Mouse (Mus musculus): Measurements from ENCODE around the gene Gja1.
"Not testable (repeated sequence)": the region's sequence is repeated elsewhere in the genome, so short reads cannot be mapped to it uniquely, and the experiment has no call there.

The Gja1 gene

DNA sequence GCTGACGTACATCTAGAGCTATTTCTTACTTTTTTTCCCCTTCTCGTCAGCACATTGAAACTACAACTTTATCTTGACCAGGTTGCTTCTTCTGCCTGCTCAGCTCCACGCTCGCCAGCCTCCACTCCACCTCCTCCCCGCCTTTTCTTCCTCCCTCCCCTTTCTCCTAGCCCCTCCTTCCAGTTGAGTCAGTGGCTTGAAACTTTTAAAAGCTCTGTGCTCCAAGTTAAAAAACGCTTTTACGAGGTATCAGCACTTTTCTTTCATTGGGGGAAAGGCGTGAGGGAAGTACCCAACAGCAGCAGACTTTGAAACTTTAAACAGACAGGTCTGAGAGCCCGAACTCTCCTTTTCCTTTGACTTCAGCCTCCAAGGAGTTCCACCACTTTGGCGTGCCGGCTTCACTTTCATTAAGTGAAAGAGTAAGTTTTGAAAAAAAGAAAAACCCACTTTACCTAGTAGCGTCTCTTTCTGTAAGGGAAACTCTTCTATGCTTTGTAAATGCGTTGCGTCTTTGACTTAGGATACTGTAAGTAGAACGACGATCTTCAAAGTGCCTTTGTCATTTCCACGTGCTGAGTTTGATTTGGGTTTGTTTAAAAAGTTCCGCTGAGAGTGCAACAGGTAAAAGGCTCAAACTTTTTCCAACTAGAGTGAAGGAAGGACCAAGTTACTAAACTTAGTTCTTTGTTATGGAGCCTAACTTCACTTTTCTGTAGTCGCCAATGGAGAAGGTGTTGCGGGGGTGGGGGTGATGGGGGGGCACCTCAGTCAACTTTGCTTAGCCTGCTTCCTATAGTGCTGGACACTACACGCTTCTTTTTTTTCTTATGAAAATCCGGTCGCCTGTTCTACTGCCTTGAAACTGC, at the start of gene Gja1:
Gene Gja1, plus strand, starts transcription at position 234 of the 869 bp plus-strand sequence.
- peak in 1 of 2 experiments; percentile 11 for DNase-seq (ENCODE audit: low spot score in 2 of 2)

DNA sequence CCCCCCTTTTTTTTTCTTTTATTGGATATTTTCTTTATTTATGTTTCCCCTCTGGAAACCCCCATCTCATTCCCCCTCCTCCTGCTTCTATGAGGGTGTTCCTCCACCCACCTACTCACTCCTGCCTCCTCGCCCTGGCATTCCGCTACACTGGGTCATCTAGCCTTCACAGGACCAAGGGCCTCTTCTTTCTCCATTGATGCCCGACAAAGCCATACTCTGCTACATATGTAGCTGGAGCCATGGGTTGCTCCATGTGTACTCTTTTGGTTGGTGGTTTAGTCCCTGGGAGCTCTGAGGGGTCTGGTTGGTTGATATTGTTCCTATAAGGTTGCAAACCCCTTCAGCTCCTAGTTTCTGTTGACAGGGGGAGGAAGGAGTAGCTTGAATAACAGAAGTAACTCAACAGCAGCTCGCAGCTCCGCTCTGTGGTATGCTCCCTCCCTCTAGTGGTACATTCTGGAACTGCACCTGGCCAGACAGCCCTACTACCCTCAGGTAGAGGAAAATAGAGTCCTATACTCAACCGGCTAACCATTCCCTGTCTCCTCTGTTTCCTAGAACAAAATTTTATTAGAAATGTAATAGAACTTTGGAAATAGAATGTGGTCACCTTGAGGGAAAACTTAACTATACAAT, 38.2 kb upstream of the Gja1 start:
- DNase-seq (ENCODE audit: low spot score in 2 of 2) = peak; percentile 8 to 83

DNA sequence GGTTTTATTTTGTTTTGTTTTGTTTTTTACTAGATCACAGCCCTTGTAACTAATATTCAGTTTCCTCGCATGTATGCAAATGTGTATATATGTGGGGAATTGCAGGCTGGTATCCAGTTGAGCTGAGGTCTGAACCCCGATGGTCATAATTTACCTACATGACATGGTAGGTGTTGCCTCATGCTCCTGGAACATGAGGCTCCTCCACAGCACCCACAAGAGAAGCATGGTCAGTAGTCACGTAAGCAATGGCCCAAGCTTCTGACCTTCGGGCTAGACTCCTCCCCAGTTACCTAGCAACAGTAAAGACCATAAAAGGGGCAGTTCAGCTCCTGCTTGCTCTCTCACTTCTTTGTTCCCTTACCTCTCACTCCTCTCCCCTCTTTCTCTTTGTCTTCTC, 16.7 kb upstream of the Gja1 start:
- DNase-seq (ENCODE audit: low spot score in 2 of 2) = no peak

DNA sequence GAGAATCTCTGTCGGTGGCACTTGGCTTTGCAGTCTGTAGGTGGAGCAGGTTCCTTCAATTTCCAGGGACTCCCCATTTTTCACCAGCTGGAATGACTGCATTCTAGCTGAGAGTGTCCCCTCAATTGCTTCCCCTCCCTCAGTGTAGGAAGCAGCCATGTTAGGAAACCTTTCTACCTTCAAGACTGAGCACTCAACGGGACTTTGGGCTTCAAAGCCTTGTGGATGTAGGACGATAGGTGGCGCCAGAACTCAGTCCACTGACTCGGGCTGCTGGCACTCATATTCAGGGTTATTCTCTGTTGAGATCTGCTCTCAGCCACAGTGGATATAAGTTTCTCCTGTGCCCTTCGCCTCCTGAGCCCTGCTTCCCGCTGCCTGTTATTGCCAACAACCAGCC, 8.1 kb upstream of the Gja1 start:
- peak in 1 of 2 experiments; percentile 78 for DNase-seq (ENCODE audit: low spot score in 2 of 2)

DNA sequence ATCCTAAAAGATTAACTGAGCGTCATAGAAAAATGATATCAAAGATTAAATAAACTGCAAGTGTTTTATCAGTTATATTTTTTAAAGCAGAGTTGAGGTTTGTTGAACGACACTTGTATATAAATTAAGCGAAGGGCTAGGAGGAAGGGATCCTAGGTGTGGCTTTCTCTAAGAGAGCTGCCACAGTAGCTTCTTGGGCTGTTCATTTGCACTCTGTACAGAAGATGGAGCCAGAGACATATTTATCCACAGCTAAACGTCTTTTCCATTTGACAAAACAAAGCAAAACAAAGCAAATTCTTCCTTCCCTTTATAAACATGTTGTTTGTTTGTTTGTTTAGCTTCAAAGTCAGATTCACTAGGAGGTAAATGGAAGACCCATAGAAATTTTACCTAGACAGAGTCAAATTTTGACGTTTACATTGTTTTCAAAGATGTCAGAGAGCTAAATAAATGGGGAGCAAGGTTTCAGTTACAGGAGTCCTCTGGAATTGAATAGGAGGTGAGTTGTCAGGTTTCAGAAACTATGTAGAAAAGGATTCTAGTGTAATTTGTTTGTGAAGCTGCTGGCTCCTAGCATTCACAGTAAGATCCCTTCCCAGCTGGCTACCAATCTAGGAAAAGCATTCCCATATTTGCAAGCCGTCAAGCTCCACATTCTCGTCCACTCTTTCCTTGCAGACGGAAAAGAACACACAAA, 4.0 kb upstream of the Gja1 start:
- peak in 1 of 2 experiments; percentile 15 for DNase-seq (ENCODE audit: low spot score in 2 of 2)

DNA sequence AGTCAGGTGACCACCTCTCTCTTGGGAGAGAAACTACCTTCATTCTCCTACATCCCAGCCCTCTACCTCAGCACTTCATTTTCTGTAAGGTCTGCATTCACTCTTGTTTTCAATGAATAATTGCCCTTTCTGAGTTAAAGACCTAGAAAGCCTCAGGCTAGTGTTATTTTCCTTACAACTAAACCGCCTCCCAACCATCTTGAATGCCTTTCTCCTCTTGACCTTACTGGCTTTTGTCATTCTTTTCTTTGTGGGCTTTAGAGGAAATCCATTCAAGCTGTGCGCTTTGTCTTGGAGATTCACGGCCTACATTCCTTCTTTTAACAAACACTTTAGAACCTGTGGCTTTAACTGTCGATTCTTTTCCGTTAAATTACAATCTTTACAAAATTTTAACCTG, 3.0 kb upstream of the Gja1 start:
- no peak for DNase-seq (ENCODE audit: low spot score in 2 of 2)

DNA sequence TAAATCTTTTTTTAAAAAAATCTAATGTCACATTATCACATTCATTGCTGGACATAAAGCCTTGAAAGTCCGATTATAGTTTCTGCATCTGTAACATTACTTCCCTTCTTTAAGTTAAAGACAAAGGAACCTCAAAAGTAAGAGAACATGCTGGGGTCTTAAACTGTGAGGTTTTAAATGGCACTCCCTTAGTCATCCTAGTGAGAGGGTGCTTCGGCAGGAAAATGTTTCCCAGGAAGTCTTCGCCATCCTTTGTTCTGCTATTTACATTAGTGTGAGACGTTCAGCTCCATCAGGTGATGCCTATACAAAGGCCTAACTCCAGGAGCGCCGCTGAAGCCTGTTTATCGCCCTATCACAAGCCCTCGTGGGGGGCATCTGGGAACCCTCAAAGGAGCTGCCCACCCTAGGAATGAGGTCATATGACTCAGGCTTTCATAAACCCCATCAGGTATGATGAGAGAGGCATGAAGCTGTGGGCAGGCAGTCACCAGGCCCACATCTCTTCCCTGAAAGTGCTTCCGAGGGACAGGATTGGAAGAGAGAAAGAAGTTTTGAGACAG, 1.1 kb upstream of the Gja1 start:
- DNase-seq (ENCODE audit: low spot score in 2 of 2) = no peak

DNA sequence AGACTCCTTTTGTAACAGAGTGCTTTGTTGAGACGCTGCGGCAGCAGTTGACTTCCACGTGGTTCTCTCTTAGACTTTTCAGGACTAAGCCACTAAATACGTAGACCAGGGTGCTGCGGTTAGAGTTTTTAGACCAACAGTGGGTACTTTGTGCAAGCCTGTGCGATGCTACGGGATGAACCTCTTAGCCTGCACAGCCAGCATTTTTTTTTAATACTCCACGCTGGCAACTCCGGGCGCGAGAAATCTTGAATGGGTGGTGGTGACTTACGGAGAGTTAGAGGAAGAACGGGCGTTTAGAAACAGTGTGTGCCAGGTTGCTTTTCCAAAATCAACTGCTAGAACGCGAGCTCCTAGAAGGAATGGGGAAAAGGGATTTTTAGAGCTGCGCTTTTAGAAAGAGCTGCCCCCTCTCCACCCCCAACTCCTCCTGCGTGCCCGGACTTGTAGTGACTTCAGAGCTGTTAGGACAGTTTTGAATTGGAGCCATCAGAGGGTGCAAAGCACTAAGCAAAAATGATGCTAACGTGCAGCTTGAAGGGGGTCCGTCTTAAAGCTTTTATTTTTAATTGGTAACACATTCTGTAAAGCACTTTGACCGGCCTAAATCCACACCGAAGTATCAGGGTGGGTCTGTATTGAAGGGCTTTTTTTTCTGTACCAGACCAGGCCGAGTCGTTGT, 977 bp downstream of the Gja1 start:
- DNase-seq (ENCODE audit: low spot score in 2 of 2) = no peak

DNA sequence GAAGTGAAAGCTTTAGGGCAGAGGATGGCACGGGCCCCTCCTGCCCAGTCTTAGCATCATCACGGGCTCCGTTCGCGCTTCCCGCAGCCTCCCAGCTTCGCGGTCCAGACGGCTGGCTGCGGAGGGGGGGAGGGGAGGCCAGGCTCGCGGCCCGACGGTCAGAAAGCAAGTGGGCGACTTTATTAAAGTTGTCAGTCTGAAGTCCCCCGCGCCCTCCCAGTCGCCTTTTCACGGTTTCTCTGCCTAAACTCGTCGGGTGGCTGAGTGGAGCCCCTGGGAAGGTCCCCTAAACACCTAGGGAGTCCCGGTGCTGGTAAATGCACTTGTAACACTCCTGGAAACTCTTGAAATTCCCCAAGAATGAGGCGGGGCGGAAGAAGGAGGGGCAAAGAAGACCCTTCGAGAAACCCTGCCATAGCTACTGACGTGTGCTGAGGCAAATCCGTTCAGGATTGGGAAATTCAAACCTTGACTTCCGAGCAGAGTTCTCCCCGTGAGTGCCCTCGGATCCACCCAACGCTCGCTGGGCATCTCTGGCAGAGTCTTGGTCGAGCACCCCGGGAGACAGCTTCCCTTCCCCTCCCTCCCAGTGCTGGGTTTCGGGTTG, 1.6 kb downstream of the Gja1 start:
- DNase-seq (ENCODE audit: low spot score in 2 of 2) = no peak

DNA sequence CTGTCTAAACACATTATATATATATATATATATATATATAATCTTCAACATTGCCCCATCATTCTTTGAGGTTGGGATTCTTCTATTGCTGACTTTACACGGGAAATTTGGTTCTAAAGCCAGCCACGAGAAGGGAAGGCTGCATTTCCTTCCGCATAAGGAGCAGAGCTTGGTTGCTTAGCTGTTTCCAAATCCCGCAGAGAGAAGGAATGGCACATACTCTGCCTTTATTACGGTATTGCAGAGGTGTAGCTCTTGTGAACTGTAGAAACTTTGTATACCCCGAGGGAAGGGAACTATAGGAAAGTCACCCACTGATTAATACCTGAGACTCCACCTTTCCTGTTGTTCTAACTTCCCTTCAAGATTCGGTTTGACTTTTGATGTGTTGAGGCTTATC, 2.6 kb downstream of the Gja1 start:
- DNase-seq (ENCODE audit: low spot score in 2 of 2) = no peak

DNA sequence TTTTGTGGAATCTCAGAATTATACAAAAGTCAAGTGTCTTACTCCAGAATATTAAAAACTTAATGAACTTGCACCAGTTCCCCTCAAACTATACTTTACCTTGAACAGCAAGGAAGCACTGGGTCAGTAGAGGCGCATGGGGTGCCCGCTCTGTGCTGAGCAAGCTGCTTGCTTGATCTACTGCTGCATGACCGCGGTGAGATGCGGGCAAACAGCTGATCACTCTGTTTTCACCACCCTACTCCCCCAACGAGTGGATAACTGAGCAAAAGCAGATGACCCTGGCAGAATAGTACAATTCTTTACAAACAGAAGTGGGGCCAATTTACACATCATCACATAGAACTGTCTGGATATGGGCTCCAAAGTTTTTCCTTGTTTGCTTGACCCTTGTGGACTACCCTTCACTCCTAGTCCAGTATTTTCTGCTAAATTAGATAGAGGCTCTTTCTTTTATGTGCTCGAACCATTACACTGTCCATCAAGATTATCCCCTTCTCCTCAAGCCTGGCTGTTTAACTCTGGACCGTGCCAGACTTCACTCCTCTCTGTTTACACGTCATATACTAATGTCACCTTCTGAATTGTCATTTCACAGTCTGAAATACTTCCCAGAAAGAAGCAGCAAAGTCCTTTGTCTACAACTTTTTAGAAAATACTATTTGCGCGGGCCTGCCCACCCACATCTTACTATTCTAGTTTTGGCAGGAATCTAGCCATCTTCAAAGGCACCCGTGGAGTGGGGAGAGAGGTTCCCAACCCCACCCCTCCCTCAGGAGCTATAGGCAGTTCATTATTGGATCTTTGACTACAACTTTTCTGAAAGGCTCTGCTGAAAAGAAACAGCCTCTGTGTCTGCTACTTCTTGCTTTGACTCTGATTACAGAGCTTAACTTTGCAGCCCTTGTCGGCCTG, 8.3 kb downstream of the Gja1 start:
- DNase-seq (ENCODE audit: low spot score in 2 of 2) = no peak

DNA sequence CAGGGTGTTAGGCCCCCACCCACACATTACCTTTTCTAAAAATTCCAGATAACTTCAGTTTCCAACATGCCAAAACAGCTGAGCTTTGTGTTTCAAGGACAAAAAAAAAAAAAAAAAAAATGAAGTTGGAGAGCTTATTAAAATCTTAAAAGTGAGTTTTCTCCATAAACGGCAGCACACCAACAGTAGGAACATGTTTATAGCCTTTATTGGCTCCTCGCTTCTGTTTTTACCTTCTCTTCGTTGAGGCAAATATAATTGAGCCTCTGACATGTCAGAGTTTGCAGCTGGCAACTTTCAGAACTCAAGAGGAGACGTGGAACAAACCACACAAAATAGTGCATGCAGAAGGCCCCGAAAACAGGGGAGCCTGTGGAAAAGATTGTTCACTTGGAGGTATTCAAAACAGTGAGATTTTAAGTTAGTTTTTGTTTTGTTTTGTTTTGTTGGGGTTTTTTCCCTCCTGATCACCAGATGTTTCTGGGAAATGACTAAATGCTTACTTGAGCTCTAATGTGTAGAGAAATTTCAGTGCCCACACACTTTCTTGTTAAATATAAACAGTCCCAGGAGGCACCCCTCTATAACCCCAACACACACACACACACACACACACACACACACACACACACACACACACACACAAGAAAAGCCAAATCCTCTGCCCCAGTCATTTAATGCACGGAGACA, 16.1 kb downstream of the Gja1 start:
- DNase-seq (ENCODE audit: low spot score in 2 of 2) = no peak

DNA sequence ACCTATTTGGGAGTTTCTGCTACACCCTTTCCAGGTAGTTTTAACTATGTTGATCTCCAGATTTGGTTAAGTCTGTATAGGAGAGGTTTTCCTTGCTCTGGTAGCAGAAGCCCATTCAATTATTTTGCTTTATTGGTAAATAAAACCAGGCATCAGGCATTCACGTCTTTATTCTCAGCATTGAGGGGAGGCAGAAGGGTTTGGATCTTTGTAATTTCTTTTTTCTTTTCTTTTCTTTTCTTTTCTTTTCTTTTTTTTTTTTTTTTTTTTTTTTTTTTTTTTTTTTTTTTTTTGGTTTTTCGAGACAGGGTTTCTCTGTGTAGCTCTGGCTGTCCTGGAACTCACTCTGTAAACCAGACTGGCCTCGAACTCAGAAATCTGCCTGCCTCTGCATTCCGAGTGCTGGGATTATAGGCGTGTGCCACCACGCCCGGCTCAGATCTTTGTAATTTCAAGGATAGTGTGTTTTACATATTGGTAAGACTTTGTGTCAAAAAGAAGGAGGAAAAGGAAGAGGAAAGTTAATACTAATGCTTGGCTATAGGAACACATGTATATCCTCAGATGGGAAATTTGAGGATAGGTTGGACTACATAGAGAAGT, 16.8 kb downstream of the Gja1 start:
- not testable (repeated sequence) for DNase-seq (ENCODE audit: low spot score in 2 of 2)

DNA sequence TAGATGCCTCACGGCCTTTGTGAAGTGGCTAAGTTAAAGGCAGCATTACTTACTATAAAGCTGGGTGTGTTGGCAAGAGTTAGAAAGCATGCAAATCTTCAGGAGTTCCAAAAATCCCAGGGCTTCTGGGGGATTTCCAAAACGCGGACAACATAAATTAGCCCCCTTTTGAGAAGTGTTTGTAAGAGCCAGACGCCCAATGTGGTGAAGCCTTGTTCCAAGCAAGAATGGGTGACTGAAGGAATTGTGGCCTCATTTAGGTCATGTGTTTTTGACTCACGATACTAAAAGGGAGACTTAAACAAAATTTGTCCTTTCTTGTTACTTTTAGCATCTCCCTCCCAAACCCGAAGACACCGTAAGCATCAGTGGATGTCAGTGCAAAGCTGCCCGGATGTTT, 20.7 kb downstream of the Gja1 start:
- no peak for DNase-seq (ENCODE audit: low spot score in 2 of 2)

DNA sequence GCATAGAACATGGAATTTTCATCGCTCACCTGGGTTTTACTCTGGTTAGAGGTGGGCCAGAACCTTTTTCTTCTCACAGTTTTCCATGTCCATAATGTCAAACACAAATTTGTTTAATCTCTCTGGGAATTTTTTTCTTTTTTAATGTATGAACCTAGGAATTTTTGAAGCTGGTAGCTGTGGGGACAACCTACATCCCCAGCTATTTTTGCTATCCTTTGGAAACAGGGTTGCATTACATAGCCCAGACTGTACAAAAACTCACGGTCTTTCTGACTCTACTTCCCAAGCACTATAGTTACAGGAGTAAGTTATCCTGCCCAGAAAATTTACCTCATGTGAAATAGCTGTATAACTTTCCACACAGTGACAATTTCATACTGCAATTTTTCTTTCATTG, 21.2 kb downstream of the Gja1 start:
- DNase-seq (ENCODE audit: low spot score in 2 of 2) = no peak

DNA sequence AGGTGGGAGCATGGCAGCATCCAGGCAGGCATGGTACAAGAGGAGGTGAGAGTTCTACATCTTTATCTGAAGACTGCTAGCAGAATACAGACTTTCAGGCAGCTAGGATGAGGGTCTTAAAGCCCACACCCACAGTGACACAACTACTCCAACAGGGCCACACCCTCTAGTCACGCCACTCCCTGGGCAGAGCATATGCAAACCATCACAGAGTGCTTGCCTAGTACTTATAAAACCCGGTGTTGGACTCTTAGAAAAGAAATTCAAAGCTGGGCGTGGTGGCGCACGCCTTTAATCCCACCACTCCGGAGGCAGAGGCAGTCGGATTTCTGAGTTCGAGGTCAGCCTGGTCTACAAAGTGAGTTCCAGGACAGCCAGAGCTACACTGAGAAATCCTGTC, 24.3 kb downstream of the Gja1 start:
- DNase-seq (ENCODE audit: low spot score in 2 of 2) = not testable (repeated sequence)

DNA sequence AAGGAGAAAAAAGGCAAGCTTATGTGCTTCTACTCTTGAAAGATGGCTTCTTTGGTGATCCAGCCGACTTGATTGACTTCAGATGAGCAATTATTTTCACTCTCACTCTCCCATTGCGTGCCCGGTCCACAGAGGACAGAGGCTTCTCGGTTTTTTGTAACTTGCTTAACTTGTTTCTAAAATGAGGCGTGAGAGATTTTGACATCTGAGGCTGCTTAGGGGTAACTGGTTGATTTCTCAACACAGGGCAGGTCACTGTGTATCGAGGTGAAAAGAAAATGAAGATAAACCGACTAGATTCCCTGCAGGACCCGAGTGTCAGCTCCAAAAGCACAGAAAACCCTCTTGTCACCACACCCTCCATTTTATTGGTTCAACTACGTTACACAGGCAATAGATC, 28.8 kb downstream of the Gja1 start:
- no peak for DNase-seq (ENCODE audit: low spot score in 2 of 2)

DNA sequence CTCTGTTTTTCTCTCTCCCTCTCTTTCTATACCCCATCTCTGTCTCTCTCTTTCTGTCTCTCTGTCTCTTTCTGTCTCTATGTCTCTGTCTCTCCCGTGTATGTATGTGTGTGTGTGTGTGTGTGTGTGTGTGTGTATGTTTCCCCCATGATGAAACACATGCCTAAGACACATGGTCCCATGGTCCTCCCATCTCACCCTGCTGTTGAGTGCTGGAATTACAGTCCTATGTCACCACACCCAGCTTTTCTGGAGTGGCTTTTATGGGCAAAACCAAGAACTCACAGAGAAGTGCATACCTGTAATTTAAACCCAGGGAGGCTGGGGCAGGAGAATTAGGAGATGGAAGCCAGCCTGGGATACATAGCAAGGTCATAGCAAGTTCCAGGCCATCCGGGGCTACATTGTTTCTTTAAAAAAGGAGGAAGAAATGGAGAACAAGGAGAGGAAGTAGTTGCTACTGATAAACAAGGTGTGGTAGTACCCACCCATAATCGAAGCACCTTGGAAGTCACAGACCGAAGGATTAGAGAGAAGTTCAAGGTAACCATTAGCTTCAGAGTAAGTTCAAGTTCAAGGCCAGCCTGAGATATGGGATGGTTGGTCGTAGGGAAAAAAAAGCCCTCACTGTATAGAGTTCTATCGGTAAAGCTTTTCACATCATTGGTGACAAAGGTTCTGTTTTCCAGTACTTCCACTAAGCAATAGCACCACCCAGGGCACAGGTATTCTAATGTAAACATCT, 29.4 kb downstream of the Gja1 start:
- DNase-seq (ENCODE audit: low spot score in 2 of 2) = no peak

All from left cerebral cortex, adult 9 months (tissue).